Mouse (Mus musculus): ENCODE results near the gene Pmp22. TPM values are rescaled to one million over a fixed set of nuclear protein-coding genes. Genes with fewer than 3 reads are reported as not detected.

The Pmp22 gene
- 155 and 202 TPM in 2 replicates for polyA plus RNA-seq (2012; rRNA removed)
- polyA plus RNA-seq (2014; fragmentation: Nextera tagmentation; extraction: Ambion mirVana): 277 and 284 TPM in 2 replicates

GRCm38 (mm10) chr11:63128784-63129183, at the start of gene Pmp22:
TSS of gene Pmp22 (plus strand) at chr11:63128982.
- Histone ChIP-seq H3K4me2 (replicated peaks; ENCODE audit: low read depth, low read length, severe bottlenecking) (0 out of 2 replicates have a peak within 1 kb of the TSS, but pooled peaks have one; percentile 16), H3K4me1 (ENCODE audit: control insufficient read depth, insufficient read depth, low read length) (peaks cover 32% of the 10 kb centered on the region)
- WGBS: 64% methylated on average over 2 of the region's 2 CpGs

GRCm38 (mm10) chr11:63084536-63084935, 44.2 kb upstream of the Pmp22 start:
- Histone ChIP-seq H3K4me2 (replicated peaks; ENCODE audit: low read depth, low read length, severe bottlenecking) (no peak overlapping the region), H3K36me3 (ENCODE audit: control insufficient read depth, insufficient read depth, low read length) (no peaks in the 10 kb centered on the region), H3K9me3 (ENCODE audit: control insufficient read depth, low read length) (peaks cover 7% of the 10 kb centered on the region), H3K4me3 (replicated peaks; ENCODE audit: low read length) (no peak overlapping the region), H3K4me1 (ENCODE audit: control insufficient read depth, insufficient read depth, low read length) (0 out of 2 replicates have a peak, but pooled peaks cover 4% of the 10 kb centered on the region), H3K27me3 (ENCODE audit: control insufficient read depth, insufficient read depth, low read length) (no peaks in the 10 kb centered on the region), H3K27ac (replicated peaks; ENCODE audit: low read depth, low read length) (peak overlapping the region; percentile 33; the same call in 1 of the 2 replicates), H3K9ac (ENCODE audit: low read depth, low read length, severe bottlenecking) (no peak overlapping the region)
- no peak for TF ChIP-seq POLR2A (IDR thresholded peaks at IDR 0.05; ENCODE audit: borderline replicate concordance, extremely low read depth, insufficient read depth, insufficient read length)
- ATAC-seq (ENCODE audit: low FRiP score, low read depth) (no peak), DNase-seq (ENCODE audit: low spot score) (no peak)
- 86% methylated on average over 3 of the region's 3 CpGs for WGBS

More at GRCm38 (mm10) chr11:63128784-63129183, at the start of gene Pmp22:
- no peaks in the 10 kb centered on the region for H3K9me3 ChIP-seq (ENCODE audit: control insufficient read depth, low read length)
- H3K9ac ChIP-seq (ENCODE audit: low read depth, low read length, severe bottlenecking): no peak within 1 kb of the TSS
- H3K27ac ChIP-seq (replicated peaks; ENCODE audit: low read depth, low read length): no peak within 1 kb of the TSS
- ATAC-seq (ENCODE audit: low FRiP score, low read depth) (no peak), DNase-seq (ENCODE audit: low spot score) (no peak)
- peaks cover 3% of the 10 kb centered on the region; the same call in 1 of the 2 replicates for H3K36me3 ChIP-seq (ENCODE audit: control insufficient read depth, insufficient read depth, low read length)
- H3K27me3 ChIP-seq (ENCODE audit: control insufficient read depth, insufficient read depth, low read length): 0 out of 2 replicates have a peak, but pooled peaks cover 5% of the 10 kb centered on the region
- no peak for TF ChIP-seq POLR2A (IDR thresholded peaks at IDR 0.05; ENCODE audit: borderline replicate concordance, extremely low read depth, insufficient read depth, insufficient read length)
- 0 out of 2 replicates have a peak within 1 kb of the TSS, but pooled peaks have one; percentile 9 for H3K4me3 ChIP-seq (replicated peaks; ENCODE audit: low read length)

- 83% methylated on average over 6 of the region's 6 CpGs for WGBS
- no peak for TF ChIP-seq POLR2A (IDR thresholded peaks at IDR 0.05; ENCODE audit: borderline replicate concordance, extremely low read depth, insufficient read depth, insufficient read length)
- DNase-seq (ENCODE audit: low spot score) (no peak), ATAC-seq (ENCODE audit: low FRiP score, low read depth) (no peak)
- no peaks in the 10 kb centered on the region for H3K27me3 ChIP-seq (ENCODE audit: control insufficient read depth, insufficient read depth, low read length)
- no peak overlapping the region for H3K4me3 ChIP-seq (replicated peaks; ENCODE audit: low read length)
- H3K9ac ChIP-seq (ENCODE audit: low read depth, low read length, severe bottlenecking): no peak overlapping the region
- no peak overlapping the region for H3K4me2 ChIP-seq (replicated peaks; ENCODE audit: low read depth, low read length, severe bottlenecking)
- H3K4me1 ChIP-seq (ENCODE audit: control insufficient read depth, insufficient read depth, low read length): 0 out of 2 replicates have a peak, but pooled peaks cover 7% of the 10 kb centered on the region
- H3K27ac ChIP-seq (replicated peaks; ENCODE audit: low read depth, low read length): no peak overlapping the region
- H3K36me3 ChIP-seq (ENCODE audit: control insufficient read depth, insufficient read depth, low read length): no peaks in the 10 kb centered on the region
- H3K9me3 ChIP-seq (ENCODE audit: control insufficient read depth, low read length): peaks cover 7% of the 10 kb centered on the region
Measured at GRCm38 (mm10) chr11:63088672-63089071, 40.1 kb upstream of the Pmp22 start.

GRCm38 (mm10) chr11:63090210-63090609, 38.6 kb upstream of the Pmp22 start:
- Histone ChIP-seq H3K27me3 (ENCODE audit: control insufficient read depth, insufficient read depth, low read length) (no peaks in the 10 kb centered on the region), H3K9ac (ENCODE audit: low read depth, low read length, severe bottlenecking) (no peak overlapping the region), H3K36me3 (ENCODE audit: control insufficient read depth, insufficient read depth, low read length) (no peaks in the 10 kb centered on the region), H3K9me3 (ENCODE audit: control insufficient read depth, low read length) (no peaks in the 10 kb centered on the region), H3K4me1 (ENCODE audit: control insufficient read depth, insufficient read depth, low read length) (0 out of 2 replicates have a peak, but pooled peaks cover 7% of the 10 kb centered on the region), H3K4me3 (replicated peaks; ENCODE audit: low read length) (no peak overlapping the region), H3K27ac (replicated peaks; ENCODE audit: low read depth, low read length) (no peak overlapping the region; the same call in none of the 2 replicates), H3K4me2 (replicated peaks; ENCODE audit: low read depth, low read length, severe bottlenecking) (0 out of 2 replicates have a peak overlapping the region, but pooled peaks have one; percentile 15)
- WGBS: 33% methylated on average over 4 of the region's 4 CpGs
- ATAC-seq (ENCODE audit: low FRiP score, low read depth) (no peak), DNase-seq (ENCODE audit: low spot score) (peak; percentile 11)
- TF ChIP-seq POLR2A (IDR thresholded peaks at IDR 0.05; ENCODE audit: borderline replicate concordance, extremely low read depth, insufficient read depth, insufficient read length): no peak

GRCm38 (mm10) chr11:63090986-63091385, 37.8 kb upstream of the Pmp22 start:
- DNase-seq (ENCODE audit: low spot score): no peak
- WGBS: 88% methylated on average over 6 of the region's 6 CpGs
- H3K4me1 ChIP-seq (ENCODE audit: control insufficient read depth, insufficient read depth, low read length): 0 out of 2 replicates have a peak, but pooled peaks cover 7% of the 10 kb centered on the region
- H3K9ac ChIP-seq (ENCODE audit: low read depth, low read length, severe bottlenecking): no peak overlapping the region
- H3K27me3 ChIP-seq (ENCODE audit: control insufficient read depth, insufficient read depth, low read length): no peaks in the 10 kb centered on the region
- no peak overlapping the region for H3K4me2 ChIP-seq (replicated peaks; ENCODE audit: low read depth, low read length, severe bottlenecking)
- H3K4me3 ChIP-seq (replicated peaks; ENCODE audit: low read length): no peak overlapping the region
- H3K36me3 ChIP-seq (ENCODE audit: control insufficient read depth, insufficient read depth, low read length): no peaks in the 10 kb centered on the region
- TF ChIP-seq POLR2A (IDR thresholded peaks at IDR 0.05; ENCODE audit: borderline replicate concordance, extremely low read depth, insufficient read depth, insufficient read length): no peak
- H3K27ac ChIP-seq (replicated peaks; ENCODE audit: low read depth, low read length): no peak overlapping the region; the same call in 1 of the 2 replicates
- no peak for ATAC-seq (ENCODE audit: low FRiP score, low read depth)
- no peaks in the 10 kb centered on the region for H3K9me3 ChIP-seq (ENCODE audit: control insufficient read depth, low read length)
